Mouse (Mus musculus) ES-E14 (cell line): ENCODE data around the gene E030018B13Rik. TPM values are rescaled to one million over a fixed set of nuclear protein-coding genes. Genes with fewer than 3 reads are reported as not detected.
A peak's percentile ranks its signal among the peaks of the same experiment; 100 is the strongest.

Experiments
- DNase-seq: peaks from one replicate; pipeline ENCODE4 v3.0.0-alpha.2; 2013; ENCODE audit warnings: low read depth, low spot score
- H3K27ac ChIP-seq: 2 replicates; pipeline ENCODE4 v1.5.1; 2012; ENCODE audit warnings: low read depth, mild to moderate bottlenecking, low read length, moderate library complexity, mixed read lengths; ENCODE audit not compliant: poor library complexity, insufficient read depth, severe bottlenecking
- H3K36me3 ChIP-seq: 2 replicates; pipeline ENCODE4 v1.6.1; 2012; ENCODE audit warnings: mild to moderate bottlenecking, low read length, moderate library complexity, mixed read lengths; ENCODE audit not compliant: control insufficient read depth, poor library complexity, insufficient read depth, severe bottlenecking
- H3K4me1 ChIP-seq, 2 experiments: fragments of 150-350 bp in 1 of 2; sonication (generic) in 1 of 2; 2 replicates each; pipeline ENCODE4 v1.6.1; 2012; ENCODE audit warnings: low read length in 2 of 2, mild to moderate bottlenecking in 1 of 2, mixed read lengths in 1 of 2; ENCODE audit not compliant: control insufficient read depth in 2 of 2, insufficient read depth in 2 of 2, poor library complexity in 1 of 2
- H3K4me3 ChIP-seq, 2 experiments: fragments of 150-350 bp in 1 of 2; sonication (generic) in 1 of 2; 2 replicates each; pipeline ENCODE4 v1.5.1; 2012; ENCODE audit warnings: low read length in 2 of 2, low read depth in 1 of 2, mild to moderate bottlenecking in 1 of 2, mixed read lengths in 1 of 2; ENCODE audit not compliant: insufficient read depth in 1 of 2, poor library complexity in 1 of 2, severe bottlenecking in 1 of 2
- H3K9ac ChIP-seq: 2 replicates; pipeline ENCODE4 v1.6.1; 2012; ENCODE audit warnings: low read depth, mild to moderate bottlenecking, low read length, mixed read lengths; ENCODE audit not compliant: poor library complexity, insufficient read depth, severe bottlenecking
- H3K9me3 ChIP-seq: fragments of 150-350 bp; sonication (generic); 2 replicates; pipeline ENCODE4 v1.6.1; 2012; ENCODE audit warnings: low read depth, mild to moderate bottlenecking, low read length; ENCODE audit not compliant: control insufficient read depth, insufficient read depth
- CHD2 ChIP-seq: IDR thresholded peaks from 2 replicates; pipeline ENCODE4 v1.6.1; 2014; ENCODE audit warnings: mild to moderate bottlenecking, low read depth, low read length, inconsistent platforms
- HCFC1 ChIP-seq: IDR thresholded peaks from 2 replicates; pipeline ENCODE4 v1.6.1; 2012; ENCODE audit warnings: low read length, inconsistent platforms, borderline replicate concordance; ENCODE audit not compliant: insufficient read depth
- MAFK ChIP-seq: IDR thresholded peaks from 2 replicates; pipeline ENCODE4 v1.6.1; 2014; ENCODE audit warnings: mild to moderate bottlenecking, low read depth, low read length, inconsistent platforms; ENCODE audit not compliant: insufficient read depth
- ZC3H11A ChIP-seq: IDR thresholded peaks from 2 replicates; pipeline ENCODE4 v1.6.1; 2012; ENCODE audit warnings: low read depth, mild to moderate bottlenecking, inconsistent platforms, low read length, borderline replicate concordance
- ZNF384 ChIP-seq: IDR thresholded peaks from 2 replicates; pipeline ENCODE4 v1.6.1; 2012; ENCODE audit warnings: low read depth, low read length, inconsistent platforms
- in situ Hi-C, 2 experiments: fragments of 600-800 bp; cut with MboI; formaldehyde crosslinking; loops; one replicate each; pipeline ENCODE4 v1.15.1; 2025; ENCODE audit warnings: low sequenced_read_pairs in 2 of 2, inconsistent platforms in 1 of 2; ENCODE audit not compliant: unreplicated experiment in 2 of 2
- total RNA-seq: library from RNA; depleted of rRNA; stranded (reverse); fragments of 300-350 nt; gene quantifications from 2 replicates; pipeline ENCODE4 v1.2.3, GENCODE M21; 2012

Gene E030018B13Rik
- total RNA-seq, 1 experiment: not detected

DNA sequence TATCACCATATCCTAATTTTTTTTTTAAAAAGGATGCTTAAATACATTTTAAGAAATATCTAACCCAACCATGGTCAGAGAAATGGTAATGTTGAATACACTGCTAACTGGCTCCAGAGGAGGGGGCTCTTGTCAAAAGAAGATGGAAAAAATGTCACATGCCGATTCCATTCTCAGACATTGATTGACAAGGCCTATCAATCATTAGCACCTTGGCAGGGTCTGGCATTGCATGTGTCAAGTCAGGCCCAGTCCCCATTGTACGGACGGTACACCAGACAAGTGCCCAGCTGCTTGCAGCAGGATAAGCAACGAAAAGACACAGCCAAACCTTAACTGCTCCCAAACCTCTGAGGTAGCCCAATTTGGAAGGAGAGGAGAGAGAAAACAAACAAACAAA lies 22.0 kb upstream of the E030018B13Rik start:
- TF ChIP-seq MAFK: no peak
- TF ChIP-seq ZNF384: no peak
- no peak for TF ChIP-seq ZC3H11A
- TF ChIP-seq CHD2: no peak
- TF ChIP-seq HCFC1: no peak
- no peaks in the 10 kb centered on the region for H3K9me3 ChIP-seq
- peaks cover 14% of the 10 kb centered on the region; the same call in 1 of the 2 replicates for H3K36me3 ChIP-seq
- peaks cover 2 to 34% of the 10 kb centered on the region in 2 experiments; a peak in 2 of 4 replicates for H3K4me1 ChIP-seq
- in situ Hi-C loops: no loop called here
- DNase-seq: no peak
- H3K27ac ChIP-seq: no peak overlapping the region
- H3K9ac ChIP-seq: no peak overlapping the region
- no peak overlapping the region for H3K4me3 ChIP-seq

GRCm38 (mm10) chr7:63895223-63895622 lies 21.4 kb upstream of the E030018B13Rik start:
- Histone ChIP-seq H3K9me3 (no peaks in the 10 kb centered on the region), H3K27ac (no peak overlapping the region), H3K9ac (no peak overlapping the region), H3K4me1 (peaks cover 2 to 28% of the 10 kb centered on the region in 2 experiments; a peak in 2 of 4 replicates), H3K36me3 (peaks cover 9% of the 10 kb centered on the region; the same call in 1 of the 2 replicates), H3K4me3 (no peak overlapping the region)
- TF ChIP-seq CHD2 (no peak), ZC3H11A (no peak), HCFC1 (no peak), MAFK (no peak), ZNF384 (no peak)
- no peak for DNase-seq
- in situ Hi-C loops: no loop called here

DNA sequence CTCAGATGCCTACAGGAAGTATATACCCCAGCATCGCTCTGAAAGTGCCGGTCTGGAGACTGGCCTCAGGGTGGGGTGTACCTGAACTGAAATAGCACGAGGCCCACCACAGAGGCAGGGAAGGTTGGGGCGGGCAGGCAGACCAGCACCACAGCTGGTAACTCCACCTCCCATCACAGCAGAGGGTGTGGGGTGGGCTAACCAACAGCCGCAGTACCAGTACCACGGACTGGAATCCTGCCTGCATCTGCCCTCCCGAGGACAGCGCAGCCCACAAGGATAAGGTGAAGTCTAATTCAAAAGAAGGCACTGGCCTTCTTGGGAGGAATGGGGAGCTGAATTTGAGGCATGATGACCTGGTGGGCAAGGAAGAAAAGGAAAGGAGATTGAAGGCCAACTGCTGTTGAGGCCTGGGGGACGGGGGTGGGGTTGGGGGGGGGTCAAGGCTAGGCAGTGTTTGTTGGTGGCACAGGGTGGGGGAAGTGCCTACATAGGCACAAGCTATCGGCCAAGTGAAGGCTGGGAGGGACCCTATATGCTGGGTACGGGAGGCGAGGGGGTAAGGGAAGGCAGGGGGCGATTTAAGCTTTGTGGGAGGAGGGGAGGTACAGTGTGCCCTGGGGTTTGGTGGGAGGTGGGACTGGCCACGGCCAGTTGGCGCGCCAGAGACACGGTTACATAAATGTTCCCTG lies 20.2 kb upstream of the E030018B13Rik start:
- H3K27ac ChIP-seq: peak overlapping the region; percentile 46
- no peak for DNase-seq
- in situ Hi-C loops: no loop called here
- H3K4me1 ChIP-seq: peaks cover 2 to 19% of the 10 kb centered on the region in 2 experiments; a peak in 2 of 4 replicates
- TF ChIP-seq HCFC1: no peak
- TF ChIP-seq MAFK: no peak
- no peak for TF ChIP-seq ZNF384
- no peak for TF ChIP-seq CHD2
- TF ChIP-seq ZC3H11A: no peak
- peak overlapping the region; percentile 52 to 62 for H3K4me3 ChIP-seq
- peaks cover 1% of the 10 kb centered on the region; the same call in 1 of the 2 replicates for H3K36me3 ChIP-seq
- H3K9me3 ChIP-seq: no peaks in the 10 kb centered on the region
- H3K9ac ChIP-seq: peak overlapping the region; percentile 66

DNA sequence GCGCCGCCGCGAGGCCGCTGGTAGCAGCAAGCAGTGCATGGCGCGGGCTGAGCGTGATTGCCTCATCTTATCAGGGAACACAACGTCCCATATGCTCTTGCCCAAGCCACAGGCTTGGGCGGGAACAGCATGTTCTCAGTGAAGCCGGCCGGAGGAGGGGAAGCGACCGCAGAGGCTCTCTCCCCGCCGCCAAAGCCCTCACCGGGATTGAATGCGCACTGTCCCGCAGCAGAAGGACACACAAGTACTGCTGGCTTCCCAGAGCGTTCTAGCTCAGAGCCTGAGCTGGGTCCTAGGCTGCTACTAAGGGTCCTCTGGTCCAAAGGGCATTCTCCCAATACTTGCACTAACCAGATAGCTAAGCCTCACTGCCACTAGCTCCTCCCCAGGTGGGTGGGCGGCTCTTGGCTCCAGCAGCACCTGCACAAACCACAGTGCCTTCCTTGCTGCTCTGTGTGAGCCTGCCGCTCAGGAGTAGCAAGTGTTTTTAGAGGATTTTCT lies 19.6 kb upstream of the E030018B13Rik start:
- Histone ChIP-seq H3K4me1 (peaks cover 3 to 23% of the 10 kb centered on the region in 2 experiments; a peak in 3 of 4 replicates), H3K9me3 (no peaks in the 10 kb centered on the region), H3K4me3 (peak overlapping the region; percentile 52 to 62), H3K27ac (peak overlapping the region; percentile 46), H3K9ac (peak overlapping the region; percentile 66), H3K36me3 (no peaks in the 10 kb centered on the region)
- no peak for DNase-seq
- in situ Hi-C loops: no loop called here
- no peak for TF ChIP-seq MAFK
- no peak for TF ChIP-seq ZC3H11A
- TF ChIP-seq HCFC1: no peak
- TF ChIP-seq ZNF384: no peak
- no peak for TF ChIP-seq CHD2
